Mouse (Mus musculus) embryonic stem cell, embryonic (primary cell): ENCODE data around the gene Saxo2.

Experiments
- CTCF ChIA-PET, 4 experiments: fragments of 300-600 bp in 2 of 4; fragments of 350-600 bp in 2 of 4; sonication (Branson Sonifier 250); formaldehyde crosslinking; loops; one replicate each; lab custom pipeline; 2022; ENCODE audit warnings: inconsistent platforms in 2 of 4; lab: Charles Lee
- POLR2A ChIA-PET, 4 experiments: fragments of 300-600 bp in 2 of 4; fragments of 350-600 bp in 2 of 4; sonication (Branson Sonifier 250); formaldehyde crosslinking; loops; one replicate each; lab custom pipeline; 2022; ENCODE audit warnings: antibody characterized with exemption in 4 of 4, inconsistent platforms in 1 of 4; lab: Charles Lee

Saxo2 gene

DNA sequence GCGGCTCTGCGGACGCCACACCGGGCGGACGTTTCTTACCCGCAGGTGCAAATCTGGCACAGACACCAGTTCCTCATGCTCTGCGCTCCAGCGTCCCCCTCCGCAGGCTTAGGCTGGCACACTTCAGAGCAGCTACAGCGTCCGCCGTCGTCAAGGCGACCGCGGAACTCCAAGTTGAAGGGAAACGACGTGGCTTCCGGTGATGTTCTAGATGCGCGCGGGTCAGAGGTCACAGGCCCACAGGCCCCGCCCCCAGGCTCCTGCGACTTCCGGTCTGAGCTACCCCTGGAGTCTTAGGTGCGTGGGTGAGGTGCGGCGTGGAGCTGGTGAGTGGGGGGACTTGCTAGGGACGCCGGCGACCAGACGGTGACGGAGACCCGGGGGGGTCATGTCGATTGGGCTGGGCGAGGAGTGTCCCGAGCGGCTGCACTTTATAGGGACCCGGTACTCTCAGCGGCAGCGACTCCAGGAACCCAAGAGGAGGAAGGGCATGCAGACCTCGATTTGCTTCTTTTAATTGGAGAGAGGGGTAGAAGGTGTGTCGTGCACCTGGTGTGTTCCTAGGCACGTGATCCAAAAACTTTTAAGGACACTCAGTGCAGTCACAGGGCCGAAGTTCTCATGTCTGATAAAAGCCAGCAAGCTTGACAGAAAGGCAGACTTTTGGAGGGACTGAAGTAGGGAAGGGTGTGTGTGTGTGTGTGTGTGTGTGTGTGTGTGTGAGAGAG lies at the start of gene Saxo2, which contains the start of gene Efl1:
Gene Saxo2 (minus strand): TSS at position 176 of the 728 bp plus-strand sequence.
Gene Efl1 (plus strand): TSS at position 262 of the 728 bp plus-strand sequence.
- POLR2A ChIA-PET = interaction anchor here (0.6 to 1.9 kb wide), 13 partner anchors 10 to 682 kb away, joined by 3 to 6 read pairs (median 3); partner anchors contain the start of gene Mex3b (in 2 of the 4)
- CTCF ChIA-PET = interaction anchor here (0.6 to 1.3 kb wide), 7 partner anchors 13 to 1124 kb away, joined by 3 to 6 read pairs (median 4); no protein-coding TSS in a partner anchor

DNA sequence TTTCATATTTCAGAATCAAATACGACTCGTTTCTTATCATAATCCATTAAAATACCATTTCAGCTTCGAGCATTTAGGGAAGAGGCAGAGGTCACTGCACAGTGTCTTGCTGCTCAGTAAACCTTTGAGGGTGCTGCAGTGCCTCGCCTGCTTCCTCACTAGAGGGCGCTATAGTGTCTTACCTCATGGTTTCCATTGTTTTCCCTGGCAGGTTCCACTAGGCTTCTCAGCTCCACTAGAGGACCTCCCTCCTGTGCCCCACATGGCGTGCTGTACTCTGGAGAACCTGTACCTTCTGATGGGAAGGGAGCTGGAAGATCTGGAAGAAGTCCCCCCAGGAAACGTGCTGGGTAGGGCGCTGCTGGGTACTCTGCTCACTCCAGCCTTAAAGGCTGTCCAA lies 49.3 kb upstream of the Saxo2 start:
- CTCF ChIA-PET = interaction anchor here (0.5 to 1.7 kb wide), 15 partner anchors 9 to 628 kb away, joined by 3 to 7 read pairs (median 3); no protein-coding TSS in a partner anchor
- POLR2A ChIA-PET = interaction anchor here in 2 of 4 experiments (0.6 to 1.2 kb wide), 3 partner anchors 16 to 1706 kb away, joined by 3 read pairs; no protein-coding TSS in a partner anchor

DNA sequence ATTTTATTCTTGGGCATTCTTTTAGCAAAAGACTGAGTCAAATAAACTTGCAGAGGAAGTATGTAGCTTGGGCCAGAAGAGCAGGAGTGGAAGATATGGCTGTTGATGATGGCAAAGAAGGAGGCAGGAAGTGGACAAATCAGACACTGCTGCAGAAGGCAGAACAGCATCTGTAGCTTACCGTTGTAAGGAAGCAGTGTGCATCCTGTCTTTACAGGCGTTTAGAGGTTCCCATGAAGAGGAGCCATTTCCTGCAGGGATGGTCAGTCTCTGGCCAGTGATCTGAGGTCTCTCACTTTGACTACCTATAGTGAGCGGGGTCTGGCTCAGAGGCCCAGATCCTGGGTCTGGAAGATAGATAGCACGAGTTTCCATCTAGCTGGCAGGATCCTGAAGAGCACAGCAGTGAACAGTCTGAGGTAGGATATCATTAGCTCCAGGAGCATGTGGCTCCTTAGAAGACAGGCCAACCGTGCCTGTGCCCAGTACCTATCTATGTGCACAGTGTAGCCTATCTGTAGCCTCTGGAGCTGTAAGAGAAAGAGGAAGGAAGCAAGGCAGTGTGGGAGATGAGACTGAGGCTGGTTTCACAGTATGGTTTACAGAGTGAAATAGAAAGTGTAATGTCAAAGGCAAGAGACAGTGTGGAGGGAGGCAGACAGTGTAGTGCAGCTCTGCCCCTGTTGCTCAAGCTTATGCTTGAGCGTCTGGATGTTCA lies 42.9 kb upstream of the Saxo2 start:
- CTCF ChIA-PET = interaction anchor here in 1 of 4 experiments (0.6 kb wide), 1 partner anchor 16 kb away, joined by 3 read pairs; no protein-coding TSS in a partner anchor
- POLR2A ChIA-PET = no interaction called here

DNA sequence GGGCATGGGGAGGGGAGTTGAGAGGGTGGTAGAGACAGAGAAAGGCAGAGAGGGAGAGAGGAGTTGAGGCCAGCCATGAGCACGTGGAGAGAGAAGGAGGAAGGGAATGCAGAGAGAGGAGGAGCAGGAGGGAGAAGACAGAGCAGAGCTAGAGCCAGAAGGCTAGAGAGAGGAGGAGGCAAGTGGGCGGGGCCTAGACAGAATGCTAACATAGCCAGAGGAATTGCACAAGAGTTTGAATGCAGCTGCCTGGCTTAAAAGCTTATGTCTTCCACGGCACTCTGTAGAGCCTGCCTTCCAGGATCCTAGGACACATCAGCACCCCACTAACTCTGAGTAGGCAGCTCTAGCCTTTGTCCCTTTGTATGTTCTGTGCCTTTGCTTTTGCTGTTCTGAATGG lies 40.4 kb upstream of the Saxo2 start:
- ChIA-PET CTCF (interaction anchor here in 2 of 4 experiments (0.9 to 1.7 kb wide), 3 partner anchors 9 to 185 kb away, joined by 3 to 7 read pairs (median 6); no protein-coding TSS in a partner anchor), POLR2A (interaction anchor here in 1 of 4 experiments (1.0 kb wide), 1 partner anchor 40 kb away, joined by 3 read pairs; the partner anchor contains the start of genes Efl1 and Saxo2)

DNA sequence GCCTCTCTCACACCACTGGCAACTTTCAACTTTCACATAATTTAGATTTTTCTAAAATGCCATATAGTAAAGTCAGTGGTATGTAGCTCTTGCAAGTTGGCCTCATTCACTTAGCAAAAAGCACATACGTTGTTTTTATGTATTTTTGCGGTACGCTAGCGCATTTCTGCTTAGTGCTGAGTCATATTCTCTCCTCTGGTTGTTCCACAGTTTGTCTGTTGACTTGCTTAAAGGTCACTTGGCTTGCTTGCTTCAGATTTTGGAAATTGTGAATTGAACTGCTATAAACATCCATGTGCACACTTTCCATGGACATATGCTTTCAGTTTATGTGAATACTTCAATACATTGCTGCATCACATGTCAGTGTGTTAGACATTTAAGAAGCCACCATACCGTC lies 31.6 kb upstream of the Saxo2 start:
- CTCF ChIA-PET = interaction anchor here in 1 of 4 experiments (1.0 kb wide), 1 partner anchor 15 kb away, joined by 3 read pairs; no protein-coding TSS in a partner anchor
- POLR2A ChIA-PET = no interaction called here

DNA sequence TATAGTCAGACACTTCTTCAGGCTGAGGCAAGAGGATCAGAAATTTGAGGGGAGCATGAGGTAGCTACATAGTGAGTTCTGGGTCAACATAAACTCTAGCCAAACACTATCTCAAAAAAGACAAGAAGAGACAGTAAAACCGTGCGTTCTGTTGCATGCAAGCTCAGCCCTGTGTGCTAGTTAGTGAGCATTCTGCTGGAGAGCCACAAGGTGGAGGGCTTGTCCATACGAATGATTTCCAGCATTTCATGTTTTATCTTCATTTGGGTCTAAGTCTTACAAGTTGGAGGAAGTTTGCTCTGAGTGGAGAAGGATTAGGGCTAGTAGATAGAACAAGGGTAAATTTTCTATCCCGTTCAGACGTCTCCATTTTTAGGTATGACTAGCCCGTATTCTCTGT lies 28.5 kb upstream of the Saxo2 start:
- ChIA-PET POLR2A (interaction anchor here in 1 of 4 experiments (1.2 kb wide), 1 partner anchor 27 kb away, joined by 3 read pairs; no protein-coding TSS in a partner anchor), CTCF (interaction anchor here in 1 of 4 experiments (0.7 to 1.1 kb wide), 2 partner anchors 21 to 873 kb away, joined by 3 read pairs; no protein-coding TSS in a partner anchor)

DNA sequence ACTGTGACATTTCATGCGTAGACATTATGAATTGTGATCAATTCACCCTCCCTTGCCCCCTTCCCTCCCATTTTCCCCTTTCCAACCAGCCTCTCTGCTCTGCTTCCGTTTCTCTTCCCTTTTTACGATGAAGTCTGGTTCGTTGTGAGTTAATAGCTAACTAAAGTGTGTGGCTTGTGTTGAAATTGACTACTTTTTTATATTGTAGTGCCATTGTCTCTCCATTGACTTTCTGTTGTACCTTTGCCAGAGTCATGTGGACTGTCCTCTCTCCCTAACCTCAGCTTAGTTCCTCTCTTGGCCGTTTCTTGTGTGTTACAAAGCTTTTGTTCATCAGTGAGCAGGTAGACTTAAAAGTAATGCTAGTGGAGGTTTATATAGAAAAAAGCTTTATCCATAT lies 27.7 kb upstream of the Saxo2 start:
- POLR2A ChIA-PET = interaction anchor here in 1 of 4 experiments (1.2 kb wide), 1 partner anchor 26 kb away, joined by 3 read pairs; no protein-coding TSS in a partner anchor
- CTCF ChIA-PET = interaction anchor here in 1 of 4 experiments (1.1 kb wide), 1 partner anchor 874 kb away, joined by 3 read pairs; no protein-coding TSS in a partner anchor

DNA sequence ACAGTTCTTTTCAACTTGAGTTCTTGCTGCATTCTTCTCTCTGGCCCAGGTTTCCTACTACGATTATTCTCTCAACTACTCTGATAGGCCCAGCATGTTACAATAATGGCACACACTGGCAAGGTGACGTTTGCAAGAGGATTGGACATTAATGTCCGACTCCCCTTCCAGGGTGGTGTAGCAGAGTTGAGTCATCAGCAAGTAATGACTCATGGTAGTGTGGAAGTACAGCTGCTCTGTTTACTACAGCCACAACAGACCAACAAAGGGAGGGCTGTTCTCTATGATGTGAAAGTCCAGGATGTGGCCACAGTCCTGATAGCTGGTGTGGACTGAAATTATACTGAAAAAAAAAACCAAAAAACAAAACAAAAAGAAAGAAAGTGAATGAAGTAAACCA lies 16.3 kb upstream of the Saxo2 start:
- POLR2A ChIA-PET = interaction anchor here in 2 of 4 experiments (1.2 to 1.3 kb wide), 2 partner anchors 16 kb away, joined by 4 to 6 read pairs; partner anchors contain the start of genes Efl1 (in 2 of the 2) and Saxo2 (in 2 of the 2)

DNA sequence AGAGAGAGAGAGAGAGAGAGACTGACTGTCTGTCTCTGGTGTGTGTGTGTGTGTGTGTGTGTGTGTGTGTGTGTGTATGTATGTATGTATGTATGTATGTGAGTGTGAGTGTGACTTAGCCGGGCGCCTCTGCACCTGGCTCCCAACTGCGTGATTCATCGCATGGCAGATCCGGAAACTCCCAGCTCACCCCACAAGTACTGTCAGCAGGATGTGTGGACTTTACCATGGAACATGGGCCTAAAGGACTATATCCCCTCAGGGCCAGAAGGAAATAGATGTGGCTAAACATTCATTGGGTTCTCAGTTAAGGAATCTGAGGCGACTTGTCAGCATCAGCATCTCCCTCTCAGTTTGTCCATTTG lies 735 bp upstream of the Saxo2 start:
- CTCF ChIA-PET = interaction anchor here in 3 of 4 experiments (0.5 to 1.3 kb wide), 4 partner anchors 47 to 1124 kb away, joined by 3 to 6 read pairs (median 4); no protein-coding TSS in a partner anchor
- POLR2A ChIA-PET = interaction anchor here (0.6 to 1.9 kb wide), 9 partner anchors 9 to 358 kb away, joined by 3 to 6 read pairs (median 3); partner anchors contain the start of gene Mex3b (in 2 of the 4)

More for the DNA sequence above, 16.3 kb upstream of the Saxo2 start:
- CTCF ChIA-PET = no interaction called here

DNA sequence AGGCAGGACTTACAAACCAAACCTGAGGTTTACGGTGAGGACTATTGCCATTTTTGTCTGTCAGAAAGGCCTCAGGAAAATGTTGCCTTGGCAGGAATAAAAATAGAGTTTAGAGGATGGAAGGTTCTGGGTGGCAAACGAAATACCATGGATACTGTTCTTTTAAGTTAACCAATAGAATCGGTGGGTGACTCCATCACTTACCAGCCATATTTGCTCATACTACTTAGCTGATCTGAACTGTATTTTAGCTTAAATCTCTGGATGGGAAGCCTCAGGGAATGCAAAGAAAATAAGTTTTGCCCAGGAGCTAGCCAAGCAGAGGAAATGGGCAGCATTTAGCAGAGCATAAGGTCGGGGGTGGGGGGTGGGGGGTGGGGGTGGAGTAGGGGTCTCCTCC lies 419 bp downstream of the Saxo2 start:
- CTCF ChIA-PET = interaction anchor here in 3 of 4 experiments (0.6 to 1.3 kb wide), 3 partner anchors 18 to 787 kb away, joined by 4 read pairs; no protein-coding TSS in a partner anchor
- POLR2A ChIA-PET = interaction anchor here (0.6 to 1.9 kb wide), 12 partner anchors 10 to 1472 kb away, joined by 3 to 6 read pairs (median 3); partner anchors contain the start of gene Mex3b (in 2 of the 4)

DNA sequence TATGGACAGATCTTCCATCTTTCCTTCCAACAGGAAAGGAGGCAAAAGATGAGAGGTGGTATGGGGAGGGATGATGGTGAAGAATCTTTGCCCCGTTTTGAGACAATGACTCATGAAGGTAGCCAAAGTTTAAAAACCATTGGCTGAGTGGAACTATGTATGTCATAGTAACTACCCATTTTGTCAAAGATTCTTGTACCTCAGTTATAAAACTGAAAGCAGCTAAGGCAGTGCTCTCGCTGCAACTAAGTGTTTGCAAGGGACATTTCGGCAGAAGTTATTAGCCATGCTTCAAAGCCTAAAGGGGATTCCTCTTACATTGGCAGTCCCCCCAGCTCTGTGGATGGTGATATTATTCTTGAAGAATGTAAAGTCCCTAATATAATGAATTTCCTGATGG lies 1.1 kb downstream of the Saxo2 start:
- ChIA-PET POLR2A (interaction anchor here in 1 of 4 experiments (0.6 to 1.6 kb wide), 2 partner anchors 21 to 161 kb away, joined by 4 read pairs; no protein-coding TSS in a partner anchor), CTCF (no interaction called here)

DNA sequence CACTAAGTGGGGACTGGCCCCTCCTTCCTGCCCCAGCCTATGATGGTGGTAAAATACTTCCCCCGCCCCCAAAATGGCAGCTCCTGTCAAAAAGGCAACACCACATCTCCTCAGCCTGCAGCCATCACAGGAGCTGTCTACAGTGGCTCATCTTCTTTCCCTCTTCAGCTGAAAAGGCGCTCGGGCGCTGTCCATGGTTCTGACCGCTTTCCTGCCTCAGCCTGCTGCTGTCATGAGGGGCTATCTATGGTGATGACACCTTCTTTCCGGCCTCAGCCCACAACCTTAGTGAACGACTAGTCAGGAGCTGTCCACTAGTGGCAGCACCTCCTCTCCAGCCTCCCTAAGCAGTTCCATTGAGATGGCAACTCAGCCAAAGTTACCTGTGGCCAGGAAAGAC lies 23.0 kb downstream of the Saxo2 start:
- ChIA-PET POLR2A (interaction anchor here (0.6 to 2.0 kb wide), 6 partner anchors 9 to 1057 kb away, joined by 3 to 4 read pairs (median 3); partner anchors contain the start of genes Efl1 (in 1 of the 4) and Saxo2 (in 1 of the 4)), CTCF (interaction anchor here in 2 of 4 experiments (0.6 to 1.1 kb wide), 3 partner anchors 93 to 840 kb away, joined by 3 read pairs; no protein-coding TSS in a partner anchor)

DNA sequence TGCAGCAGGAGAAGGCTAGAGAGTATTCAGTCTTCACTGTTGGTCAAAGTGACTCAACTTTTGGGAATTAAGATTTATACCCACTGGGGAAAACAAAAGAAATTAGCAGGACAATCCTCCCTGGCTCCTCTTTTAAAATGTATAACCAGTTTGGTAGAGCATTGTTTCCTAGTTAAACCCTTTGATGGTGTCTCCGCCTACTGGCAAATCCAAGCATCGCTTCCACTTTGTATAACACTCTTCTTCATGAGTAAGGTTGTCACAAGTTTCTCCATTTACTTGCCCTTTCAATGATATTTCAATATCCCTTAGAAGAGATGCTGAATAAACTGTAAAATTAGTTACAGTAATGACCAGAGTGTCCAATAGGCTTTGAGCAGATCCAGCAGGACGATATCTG lies 38.7 kb downstream of the Saxo2 start:
- ChIA-PET CTCF (no interaction called here), POLR2A (no interaction called here)

DNA sequence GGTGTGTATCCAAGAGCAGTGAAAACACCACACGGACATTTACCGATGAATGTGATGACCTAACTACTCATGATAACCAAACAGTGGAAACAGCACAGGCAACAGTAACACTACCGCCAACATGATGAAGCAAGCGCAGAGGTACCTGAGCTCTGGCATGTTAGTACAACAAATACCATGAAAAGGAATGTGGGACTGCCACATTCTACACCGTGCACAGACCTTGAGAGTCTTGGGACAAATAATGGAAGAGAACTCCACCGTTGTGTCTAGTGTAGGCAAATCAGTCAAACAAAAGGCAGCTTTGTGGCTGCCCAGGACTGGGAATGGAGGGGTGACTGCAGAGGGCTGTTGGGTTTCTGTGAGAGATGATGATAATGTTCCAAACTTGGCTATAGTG lies 42.9 kb downstream of the Saxo2 start:
- POLR2A ChIA-PET = no interaction called here
- CTCF ChIA-PET = no interaction called here

DNA sequence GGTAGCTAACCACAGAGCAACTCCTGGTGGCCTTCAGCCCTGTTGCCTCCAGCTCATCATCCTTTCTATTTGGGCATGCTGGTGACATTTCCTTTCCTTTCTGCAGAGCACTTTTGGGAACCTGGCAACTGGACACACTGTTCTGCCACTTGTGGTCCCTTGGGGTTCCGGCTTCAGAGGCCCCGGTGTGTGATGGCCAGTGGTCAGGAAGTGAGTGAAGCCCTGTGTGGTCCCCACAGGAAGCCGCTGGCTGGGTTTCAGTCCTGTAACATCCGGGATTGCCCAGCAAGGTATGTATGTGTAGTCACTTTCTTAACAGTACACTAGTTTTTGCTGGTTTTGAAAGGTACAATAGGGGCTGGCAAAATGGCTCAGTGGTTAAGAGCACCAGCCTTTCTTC lies 46.3 kb downstream of the Saxo2 start:
- CTCF ChIA-PET = no interaction called here
- POLR2A ChIA-PET = interaction anchor here in 1 of 4 experiments (0.8 kb wide), 1 partner anchor 719 kb away, joined by 8 read pairs; no protein-coding TSS in a partner anchor

DNA sequence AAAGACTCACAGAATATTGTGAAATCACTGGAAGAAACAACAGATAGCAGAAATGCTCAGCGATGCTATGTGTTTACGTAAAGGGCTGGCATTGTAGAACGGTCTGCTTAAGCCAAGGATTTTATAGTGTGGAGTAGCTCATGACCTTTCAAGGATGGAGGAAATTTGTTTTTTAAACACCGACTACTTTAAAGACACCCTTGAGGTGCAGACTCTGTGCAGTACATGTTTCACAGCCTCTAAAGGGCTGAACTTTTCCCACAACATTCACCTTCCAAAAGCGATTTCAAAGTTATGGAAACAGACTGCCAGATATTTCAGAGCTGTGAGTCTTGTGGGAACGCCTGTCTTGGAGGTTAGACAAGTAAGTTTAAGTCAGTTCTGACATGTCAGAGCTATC lies 57.4 kb downstream of the Saxo2 start:
- ChIA-PET CTCF (interaction anchor here in 1 of 4 experiments (0.7 kb wide), 1 partner anchor 28 kb away, joined by 3 read pairs; no protein-coding TSS in a partner anchor), POLR2A (no interaction called here)
